Mouse (Mus musculus) liver, adult 2 months (tissue): ENCODE results near the gene Ssna1.
"Not testable (repeated sequence)": the region's sequence is repeated elsewhere in the genome, so short reads cannot be mapped to it uniquely, and the experiment has no call there.

Experiments used
- CTCF ChIP-seq: fragments of 200-500 bp; IDR thresholded peaks from 2 replicates; pipeline ENCODE4 v1.5.1; 2011; ENCODE audit warnings: low read depth, low read length, control low read depth
- POLR2A ChIP-seq: fragments of 200-500 bp; IDR thresholded peaks from 2 replicates; pipeline ENCODE4 v1.6.1; 2011; ENCODE audit warnings: low read length, control low read depth; ENCODE audit not compliant: insufficient read depth; ENCODE audit errors: extremely low read depth

DNA sequence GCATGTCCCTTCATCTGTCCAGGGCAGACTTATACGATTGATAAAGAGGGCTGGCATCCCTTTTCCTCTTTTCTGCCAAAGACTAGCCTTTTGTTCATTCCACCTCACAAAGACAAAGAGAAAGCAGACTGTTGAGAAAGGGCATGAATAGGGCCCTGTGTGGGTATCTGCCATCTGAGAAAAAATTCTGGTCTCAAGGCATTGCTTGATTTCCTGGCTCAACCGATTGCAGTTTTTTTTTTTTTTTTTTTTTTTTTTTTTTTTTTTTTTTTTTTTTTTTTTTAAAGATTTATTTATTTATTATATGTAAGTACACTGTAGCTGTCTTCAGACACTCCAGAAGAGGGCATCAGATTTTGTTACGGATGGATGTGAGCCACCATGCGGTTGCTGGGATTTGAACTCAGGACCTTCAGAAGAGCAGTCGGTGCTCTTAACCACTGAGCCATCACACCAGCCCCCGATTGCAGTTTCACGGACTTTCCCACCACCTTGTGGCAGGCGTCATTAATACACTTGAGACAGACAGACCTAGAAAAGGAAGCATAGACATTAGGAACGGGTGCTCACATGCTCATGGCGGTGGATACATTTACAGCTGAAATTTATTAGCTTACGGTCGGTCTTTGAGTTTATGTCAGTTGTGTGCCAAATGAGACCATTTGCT is 15.7 kb downstream of the Ssna1 start:
- not testable (repeated sequence) for TF ChIP-seq CTCF, POLR2A
